Mouse (Mus musculus) frontal cortex, adult (tissue): ENCODE measurements at regions not wholly inside any gene's neighbourhood (a gene's known extent, or its start where the extent isn't known, plus 50 kb on each side); places are given as distances from the start of the nearest gene placed in this dataset.

Experiments used
- ATAC-seq: cut with Nextera tagmentation; 2 replicates; pipeline ENCODE4 v1.9.2; 2017; ENCODE audit warnings: mild to moderate bottlenecking, moderate library complexity, mixed read lengths; ENCODE audit not compliant: low TSS enrichment

GRCm38 (mm10) chr4:7642878-7643590, 595.8 kb downstream of the Car8 start:
- ATAC-seq = peak; percentile 88

DNA sequence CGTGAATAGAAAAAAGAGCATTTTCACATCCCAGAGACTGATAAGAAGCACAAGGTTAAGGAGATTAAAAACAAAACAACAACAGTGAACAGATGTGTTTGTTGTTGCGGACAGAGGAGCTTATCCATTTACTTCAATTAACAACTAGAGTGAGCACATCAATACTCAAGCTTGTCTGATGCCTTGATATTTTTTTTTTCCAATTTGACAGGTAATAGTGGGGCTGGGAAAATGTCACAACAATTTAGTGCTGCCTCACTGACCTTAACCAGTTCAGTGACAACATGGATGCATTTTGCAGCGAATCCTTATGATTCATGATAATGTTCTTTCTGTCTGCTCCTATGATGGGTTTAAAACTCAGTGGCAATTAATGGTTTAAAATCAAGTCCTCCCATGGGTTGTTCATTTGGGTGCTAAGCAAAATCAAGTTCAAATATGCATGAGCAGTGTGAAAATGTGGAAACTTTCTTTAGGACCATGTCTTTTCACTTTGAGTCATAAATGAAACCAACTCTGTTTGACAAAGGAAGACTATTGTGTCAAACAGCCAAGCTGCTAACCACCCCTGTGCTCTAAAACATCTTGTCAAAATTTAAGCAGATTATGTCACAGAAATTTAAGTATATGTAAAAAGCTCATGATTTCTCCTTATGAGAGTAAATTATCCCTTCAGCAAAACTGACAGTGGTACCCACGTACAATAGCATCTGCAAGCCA, 641.0 kb downstream of the Car8 start:
- ATAC-seq = no peak

DNA sequence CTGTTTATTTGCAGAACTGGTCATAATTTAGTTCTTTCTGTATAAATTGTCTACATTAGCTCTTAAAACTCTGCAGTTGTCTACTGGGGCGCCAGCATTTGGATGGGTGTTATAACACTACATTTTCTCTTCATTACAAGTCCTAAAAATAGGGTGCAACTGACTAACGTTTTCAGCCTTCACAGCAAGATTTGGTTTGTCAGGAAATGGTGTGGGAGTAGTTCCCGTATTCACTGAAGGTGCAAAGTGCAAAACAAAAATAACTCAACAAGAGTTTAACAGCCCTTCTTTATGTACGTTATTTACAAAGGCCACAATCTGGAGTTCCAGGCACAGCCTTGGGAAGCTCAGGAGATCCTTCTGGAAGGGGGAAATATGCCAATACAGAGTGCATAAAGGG, 642.7 kb downstream of the Car8 start:
- ATAC-seq = peak; percentile 93

DNA sequence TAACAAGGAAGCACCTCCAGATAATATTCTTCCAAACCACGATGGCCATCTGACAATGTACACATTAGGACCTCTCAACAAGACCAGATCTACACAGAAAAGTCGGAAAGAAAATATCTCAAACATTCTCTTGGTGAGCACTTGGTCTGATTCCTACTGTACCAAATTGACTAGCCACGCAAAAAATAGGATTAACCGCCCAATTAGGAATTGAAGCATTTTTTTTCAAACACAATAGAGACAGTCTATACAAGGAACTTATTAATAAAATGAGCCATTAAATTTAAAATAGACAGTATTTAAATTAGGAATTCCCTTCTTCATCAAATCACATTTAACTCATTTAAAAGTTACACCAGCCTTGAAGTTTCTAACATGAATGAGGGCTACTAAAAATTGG, 655.0 kb downstream of the Car8 start:
- ATAC-seq = no peak

DNA sequence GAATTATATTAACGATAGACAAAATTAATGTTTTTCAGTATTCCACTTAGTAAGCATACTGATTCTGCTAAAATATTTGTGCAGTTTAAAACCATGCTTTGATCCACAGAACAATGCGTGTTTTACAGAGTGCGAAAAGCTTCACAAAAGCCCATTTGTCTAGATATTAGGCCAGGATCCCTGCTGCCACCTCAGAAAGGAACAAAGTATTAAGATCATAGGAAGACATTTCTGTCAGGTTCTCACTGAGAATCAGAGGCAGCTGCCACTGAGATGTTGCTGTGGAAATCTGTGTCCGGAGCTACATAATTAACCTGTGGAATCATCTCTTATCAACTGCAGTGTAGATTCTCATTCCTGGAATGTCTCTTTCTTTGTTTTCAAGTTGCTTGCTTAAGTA, 656.9 kb downstream of the Car8 start:
- ATAC-seq = no peak

DNA sequence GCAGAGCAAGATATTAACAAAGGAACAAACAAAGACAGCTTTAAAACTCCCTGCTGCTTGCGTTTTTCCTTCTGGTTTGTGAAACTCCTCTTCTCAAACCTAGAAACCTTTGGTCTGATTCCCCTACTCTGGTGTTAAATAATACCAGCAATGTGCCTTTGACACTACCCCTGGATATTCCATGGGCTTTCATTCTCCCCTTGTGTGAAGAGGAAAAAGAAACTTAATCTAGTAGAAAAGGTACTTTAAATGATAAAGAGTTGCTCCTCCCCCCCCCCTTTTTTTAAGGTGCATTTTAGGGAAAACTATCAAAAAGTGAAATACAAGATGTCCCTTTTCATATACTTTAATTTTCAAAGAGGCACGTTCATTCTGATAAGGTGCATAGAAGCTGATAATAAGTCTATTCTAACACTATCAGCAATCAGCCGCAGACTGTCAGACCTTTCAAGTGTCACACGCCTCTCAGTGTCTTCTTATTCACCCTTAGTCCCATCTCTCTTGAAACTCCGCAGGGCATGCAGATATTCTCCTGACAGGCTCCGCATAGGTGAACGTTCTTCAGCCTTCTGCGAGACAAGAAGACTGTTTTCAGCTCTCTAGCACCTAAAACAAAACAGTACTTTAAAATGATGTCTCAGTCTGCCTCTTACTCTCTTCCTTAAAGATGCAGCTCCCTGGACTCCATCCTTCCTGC, 657.5 kb downstream of the Car8 start:
- ATAC-seq = peak; percentile 41

DNA sequence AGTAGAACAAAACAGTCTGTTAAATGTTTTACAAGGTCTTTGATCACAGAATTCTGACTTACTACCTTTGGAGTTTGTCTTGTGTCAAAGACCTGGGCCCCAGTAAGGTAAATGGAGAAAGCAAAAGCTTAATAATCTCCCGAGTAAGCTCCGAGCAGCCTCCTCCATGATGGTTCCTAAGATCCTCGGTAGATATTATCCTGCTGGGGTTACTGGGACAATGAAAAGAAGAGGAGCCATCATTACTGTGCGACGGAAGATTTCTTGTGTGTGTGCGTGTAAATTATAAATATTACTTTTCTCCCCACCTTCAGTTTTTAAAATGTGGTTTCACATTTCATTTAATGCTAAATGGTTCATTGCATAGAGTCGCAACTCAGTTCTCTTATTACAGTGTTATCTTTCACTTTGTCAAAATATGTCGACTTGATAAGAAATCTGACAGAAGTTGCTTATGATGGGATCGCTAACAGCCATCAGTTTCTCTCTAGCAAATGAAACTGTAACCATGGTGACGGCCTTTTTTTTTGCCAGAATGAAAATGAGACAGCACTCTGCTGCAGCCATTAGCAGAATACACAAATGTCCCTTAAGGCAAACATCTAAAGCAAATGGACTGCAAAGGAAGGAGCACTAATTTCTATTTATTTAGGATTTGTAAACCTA, 658.2 kb downstream of the Car8 start:
- ATAC-seq = peak; percentile 91

- ATAC-seq = no peak
Observed at GRCm38 (mm10) chr4:7574011-7574410, 664.8 kb downstream of the Car8 start.

DNA sequence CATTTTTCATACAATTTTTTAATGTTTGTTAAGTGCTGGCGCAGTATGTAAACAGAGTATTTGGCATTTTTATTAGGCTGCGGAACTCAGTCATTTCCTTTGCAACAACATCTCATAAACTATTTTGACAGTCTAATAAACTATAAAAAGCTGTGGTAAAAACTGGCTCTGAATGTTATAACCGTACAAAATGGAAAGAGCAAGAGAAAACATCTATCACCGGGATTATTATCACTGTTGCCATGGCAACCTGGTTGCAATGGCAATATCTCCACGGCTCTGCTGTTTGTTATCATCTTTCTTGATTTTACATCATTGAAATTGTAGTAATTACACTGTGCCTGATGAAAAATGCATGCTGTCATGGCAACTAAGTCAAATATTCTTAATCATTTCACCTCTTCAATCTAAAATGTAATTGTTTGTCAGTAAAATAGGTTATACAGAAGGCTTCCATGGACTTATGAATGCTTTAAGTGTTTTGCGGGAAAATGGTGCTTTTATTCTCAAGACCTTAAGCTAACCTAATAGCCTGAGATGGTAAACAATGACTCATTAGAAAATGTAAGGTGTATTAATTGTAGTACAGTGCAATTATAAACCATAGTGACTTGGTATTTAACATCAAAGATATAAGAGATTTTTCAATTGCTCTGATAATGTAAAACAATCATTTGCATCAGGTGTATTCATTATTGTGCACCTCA, 671.0 kb downstream of the Car8 start:
- ATAC-seq = no peak

DNA sequence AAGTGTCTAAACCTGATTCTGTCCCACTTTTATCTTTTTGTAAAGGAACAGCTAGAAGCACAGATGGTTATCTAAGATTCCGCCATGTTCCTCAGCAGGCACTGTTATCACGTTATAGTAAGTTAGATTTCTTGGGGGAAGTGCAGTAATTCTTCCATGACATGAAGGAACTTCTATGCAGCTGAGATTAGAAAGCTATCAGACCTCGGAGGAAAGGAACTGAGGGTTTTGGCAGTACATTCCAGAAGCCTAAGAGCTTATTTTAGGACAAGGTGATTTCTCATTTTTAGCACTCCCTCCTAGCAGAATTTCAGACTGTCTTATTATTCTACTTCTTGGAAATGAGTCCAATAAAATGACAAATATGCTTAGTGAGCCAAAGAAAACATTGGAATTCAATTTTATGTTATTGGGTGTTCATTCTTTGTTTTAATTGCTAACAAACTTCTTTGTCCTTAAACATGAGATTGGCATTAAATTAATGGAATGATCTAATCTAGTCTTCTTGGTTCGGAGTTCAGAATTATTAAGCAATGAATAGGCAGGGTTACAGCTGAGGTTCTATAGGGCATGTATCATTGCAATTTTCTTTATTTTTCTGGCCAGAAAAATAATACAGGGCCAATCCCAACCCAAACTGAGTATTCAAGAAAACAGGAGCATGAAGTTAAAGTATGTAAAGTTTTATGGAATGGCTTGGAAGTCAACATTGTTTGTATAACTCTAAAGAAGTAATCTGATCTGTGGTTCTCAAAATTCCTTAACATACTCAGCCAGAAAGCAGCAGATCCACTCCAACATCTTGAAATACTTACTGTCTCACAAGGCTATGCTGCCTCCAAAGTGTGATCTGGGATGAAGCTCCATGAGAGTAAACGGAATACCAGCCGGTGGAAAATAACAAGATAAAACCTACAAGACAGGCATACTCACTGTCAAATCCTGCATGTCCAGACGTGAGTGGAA, 678.7 kb downstream of the Car8 start:
- peak; percentile 70 for ATAC-seq

- ATAC-seq = no peak
Observed at GRCm38 (mm10) chr4:7558721-7559120, 680.1 kb downstream of the Car8 start.

- ATAC-seq = no peak
Observed at GRCm38 (mm10) chr4:7534301-7534700, 704.5 kb downstream of the Car8 start.

GRCm38 (mm10) chr4:7527718-7528117, 711.1 kb downstream of the Car8 start:
- ATAC-seq = no peak

- peak; percentile 31; the same call in 1 of the 2 replicates for ATAC-seq
Observed at GRCm38 (mm10) chr4:7513081-7513480, 725.8 kb downstream of the Car8 start.

DNA sequence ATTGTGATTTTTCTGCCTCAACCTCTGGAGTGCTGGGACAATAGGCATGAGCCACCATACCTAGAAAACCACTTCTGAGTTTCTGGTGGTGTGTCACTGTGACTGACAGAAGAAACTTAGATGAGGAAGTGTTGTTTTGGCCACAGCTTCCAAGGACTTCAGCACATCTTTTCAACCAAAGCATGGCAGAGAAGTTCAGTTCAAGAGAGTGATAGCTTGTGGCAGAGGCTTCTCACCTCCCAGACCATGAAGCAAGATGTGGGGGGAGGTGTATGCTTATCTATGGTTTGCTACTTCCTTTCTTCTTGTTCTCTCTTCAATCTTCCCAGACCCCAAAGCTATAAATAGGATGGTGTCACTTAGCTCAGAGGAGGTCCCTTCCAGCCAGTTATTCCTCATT, 753.3 kb downstream of the Car8 start:
- no peak for ATAC-seq

DNA sequence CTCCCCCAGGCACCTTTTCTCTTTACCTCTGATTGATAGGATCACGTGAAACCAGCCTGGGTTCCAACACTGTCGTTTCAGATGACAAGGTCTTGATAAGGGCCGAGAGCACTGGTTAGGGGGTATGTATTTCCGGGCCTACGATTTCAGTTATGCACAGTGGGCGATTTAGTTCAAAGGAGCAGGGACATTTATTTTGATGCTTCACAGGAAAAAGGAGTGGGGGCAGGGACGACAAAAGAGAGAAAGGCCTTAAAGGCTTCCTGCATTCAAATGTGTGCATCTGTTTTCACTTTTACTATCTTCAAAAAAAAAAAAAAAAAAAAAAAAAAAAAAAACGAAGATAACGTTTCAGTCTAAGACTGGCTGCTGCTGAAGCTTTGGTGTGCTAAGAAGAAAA, 783.7 kb downstream of the Car8 start:
- no peak for ATAC-seq

- no peak for ATAC-seq
Observed at GRCm38 (mm10) chr4:7452678-7453077, 786.2 kb downstream of the Car8 start.

- ATAC-seq = no peak
Observed at GRCm38 (mm10) chr4:7450991-7451390, 787.9 kb downstream of the Car8 start.

GRCm38 (mm10) chr4:7429308-7429707, 809.5 kb downstream of the Car8 start:
- peak; percentile 99 for ATAC-seq

- ATAC-seq = peak; percentile 59; the same call in 1 of the 2 replicates
Observed at GRCm38 (mm10) chr4:7424081-7424480, 814.8 kb downstream of the Car8 start.
